Mouse (Mus musculus) liver, adult 2 months (tissue): ENCODE results near the gene Sec61a2. TPM values are rescaled to one million over a fixed set of nuclear protein-coding genes. Genes with fewer than 3 reads are reported as not detected.
A peak's percentile ranks its signal among the peaks of the same experiment; 100 is the strongest.

Source experiments
- DNase-seq: peaks from one replicate; pipeline ENCODE4 v3.0.0-alpha.2; 2011; ENCODE audit warnings: low read depth, low spot score; ENCODE audit errors: extremely low read depth
- H3K27ac ChIP-seq: fragments of 200-500 bp; replicated peaks from 2 replicates; pipeline ENCODE4 v1.5.1; 2012; ENCODE audit warnings: low read depth, mild to moderate bottlenecking, control low read depth, inconsistent platforms, low read length; ENCODE audit not compliant: insufficient read depth
- H3K27me3 ChIP-seq: fragments of 200-500 bp; 2 replicates; pipeline ENCODE4 v1.6.1; 2012; ENCODE audit warnings: mild to moderate bottlenecking, moderate library complexity, low read length, inconsistent platforms; ENCODE audit not compliant: control insufficient read depth, insufficient read depth
- H3K36me3 ChIP-seq: fragments of 200-500 bp; 2 replicates; pipeline ENCODE4 v1.6.1; 2012; ENCODE audit warnings: low read length, inconsistent platforms; ENCODE audit not compliant: control insufficient read depth, insufficient read depth
- H3K4me1 ChIP-seq: fragments of 200-500 bp; 2 replicates; pipeline ENCODE4 v1.6.1; 2011; ENCODE audit warnings: low read length; ENCODE audit not compliant: control insufficient read depth, insufficient read depth
- H3K4me3 ChIP-seq: fragments of 200-500 bp; 2 replicates; pipeline ENCODE4 v1.5.1; 2011; ENCODE audit warnings: low read depth, mild to moderate bottlenecking, control low read depth, low read length, moderate library complexity; ENCODE audit not compliant: insufficient read depth
- H3K79me2 ChIP-seq: fragments of 200-500 bp; 2 replicates; pipeline ENCODE4 v1.6.1; 2012; ENCODE audit warnings: inconsistent platforms, mild to moderate bottlenecking, low read length, moderate library complexity; ENCODE audit not compliant: control insufficient read depth, insufficient read depth
- H3K9ac ChIP-seq: fragments of 200-500 bp; 2 replicates; pipeline ENCODE4 v1.6.1; 2012; ENCODE audit warnings: low read depth, mild to moderate bottlenecking, control low read depth, inconsistent platforms, low read length
- CTCF ChIP-seq: fragments of 200-500 bp; IDR thresholded peaks from 2 replicates; pipeline ENCODE4 v1.5.1; 2011; ENCODE audit warnings: low read depth, low read length, control low read depth
- POLR2A ChIP-seq: fragments of 200-500 bp; IDR thresholded peaks from 2 replicates; pipeline ENCODE4 v1.6.1; 2011; ENCODE audit warnings: low read length, control low read depth; ENCODE audit not compliant: insufficient read depth; ENCODE audit errors: extremely low read depth
- WGBS: fragments of 180-500 bp; shearing (Covaris S2); methylation state at CpG from one replicate; pipeline ENCODE4 v1.1.7; 2018; 5-methylcytosine and 5-hydroxymethylcytosine counted together
- polyA plus RNA-seq: library from polyadenylated mRNA; depleted of rRNA; stranded (reverse); fragments of >200 nt; gene quantifications from 2 replicates; pipeline ENCODE4 v1.2.3, GENCODE M21; 2012
- total RNA-seq: library from RNA; depleted of rRNA; stranded (reverse); fragments of >200 nt; gene quantifications from 2 replicates; pipeline ENCODE4 v1.2.3, GENCODE M21; 2014

Sec61a2 gene
- total and polyA plus RNA-seq, 2 experiments, result 8.2 to 14.2 TPM

- TF ChIP-seq POLR2A (no peak), CTCF (no peak)
- Histone ChIP-seq H3K79me2 (0 out of 2 replicates have a peak, but pooled peaks cover 4% of the 10 kb centered on the region), H3K9ac (no peak overlapping the region), H3K27me3 (no peaks in the 10 kb centered on the region), H3K4me1 (no peaks in the 10 kb centered on the region), H3K4me3 (no peak overlapping the region), H3K27ac (no peak overlapping the region), H3K36me3 (peaks cover 37% of the 10 kb centered on the region)
- 82% methylated on average over 5 of the region's 5 CpGs for WGBS
- DNase-seq, result no peak
These were observed 6.4 kb downstream of the Sec61a2 start for GRCm38 (mm10) chr2:5888865-5889264.

DNA sequence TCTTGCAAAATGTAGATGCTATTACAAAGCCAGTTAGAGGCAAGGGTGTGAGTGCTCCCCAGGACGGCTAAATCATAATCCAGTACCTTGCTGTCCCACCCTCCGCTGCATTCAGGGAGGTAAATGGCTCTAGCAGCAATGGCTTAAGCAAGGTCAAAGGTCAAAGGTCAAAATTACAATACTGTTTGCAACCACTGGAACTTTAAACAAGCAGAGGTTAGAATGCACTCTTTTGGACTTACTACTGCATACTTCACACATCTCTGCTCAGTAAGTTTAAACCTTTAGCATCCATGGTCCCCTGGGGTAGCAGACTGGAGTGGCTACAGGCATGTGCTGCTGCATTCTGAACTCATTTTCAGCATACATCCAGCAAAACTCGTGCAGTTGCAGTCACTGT, 17.8 kb downstream of the Sec61a2 start:
- Histone ChIP-seq H3K27ac (no peak overlapping the region), H3K27me3 (no peaks in the 10 kb centered on the region), H3K4me3 (no peak overlapping the region), H3K9ac (no peak overlapping the region), H3K4me1 (peaks cover 4% of the 10 kb centered on the region), H3K79me2 (no peaks in the 10 kb centered on the region), H3K36me3 (peaks cover 35% of the 10 kb centered on the region)
- TF ChIP-seq POLR2A (no peak), CTCF (no peak)
- WGBS, result 25% methylated on average over 3 of the region's 3 CpGs
- peak; percentile 71 for DNase-seq

GRCm38 (mm10) chr2:5869746-5870145, 25.5 kb downstream of the Sec61a2 start:
- WGBS, result 65% methylated on average over 5 of the region's 5 CpGs
- TF ChIP-seq CTCF, result no peak
- no peak for TF ChIP-seq POLR2A
- no peak overlapping the region for H3K27ac ChIP-seq
- peaks cover 5% of the 10 kb centered on the region for H3K4me1 ChIP-seq
- no peaks in the 10 kb centered on the region for H3K79me2 ChIP-seq
- DNase-seq, result peak; percentile 58
- no peaks in the 10 kb centered on the region for H3K27me3 ChIP-seq
- peaks cover 22% of the 10 kb centered on the region for H3K36me3 ChIP-seq
- no peak overlapping the region for H3K9ac ChIP-seq
- H3K4me3 ChIP-seq, result no peak overlapping the region

DNA sequence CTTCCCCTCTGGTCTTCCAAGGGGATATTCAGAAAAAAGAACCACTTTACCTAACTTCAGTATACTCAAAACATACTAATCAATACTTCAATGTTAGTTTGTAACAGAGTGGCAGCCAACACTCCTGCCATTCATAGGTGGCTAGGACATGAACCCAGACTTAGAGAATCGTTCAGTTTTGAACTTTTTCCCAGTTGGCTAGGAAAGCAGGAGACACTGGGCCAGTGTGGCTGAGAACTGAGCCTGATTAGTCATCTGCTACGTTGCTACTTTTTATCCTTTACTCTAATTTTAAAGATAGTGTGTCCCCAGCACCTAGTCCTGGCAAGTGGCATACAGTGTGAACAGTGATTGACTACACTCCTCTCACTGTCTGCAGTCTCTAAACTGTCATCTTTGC, 27.6 kb downstream of the Sec61a2 start:
- no peak for TF ChIP-seq CTCF
- TF ChIP-seq POLR2A, result no peak
- no peaks in the 10 kb centered on the region for H3K27me3 ChIP-seq
- no peaks in the 10 kb centered on the region for H3K79me2 ChIP-seq
- 0 out of 2 replicates have a peak overlapping the region, but pooled peaks have one; percentile 2 for H3K9ac ChIP-seq
- H3K27ac ChIP-seq, result peak overlapping the region; percentile 60; the same call in 1 of the 2 replicates
- peak; percentile 91 for DNase-seq
- WGBS, result 9% methylated on average over 2 of the region's 2 CpGs
- peaks cover 23% of the 10 kb centered on the region for H3K36me3 ChIP-seq
- no peak overlapping the region for H3K4me3 ChIP-seq
- H3K4me1 ChIP-seq, result peaks cover 5% of the 10 kb centered on the region

DNA sequence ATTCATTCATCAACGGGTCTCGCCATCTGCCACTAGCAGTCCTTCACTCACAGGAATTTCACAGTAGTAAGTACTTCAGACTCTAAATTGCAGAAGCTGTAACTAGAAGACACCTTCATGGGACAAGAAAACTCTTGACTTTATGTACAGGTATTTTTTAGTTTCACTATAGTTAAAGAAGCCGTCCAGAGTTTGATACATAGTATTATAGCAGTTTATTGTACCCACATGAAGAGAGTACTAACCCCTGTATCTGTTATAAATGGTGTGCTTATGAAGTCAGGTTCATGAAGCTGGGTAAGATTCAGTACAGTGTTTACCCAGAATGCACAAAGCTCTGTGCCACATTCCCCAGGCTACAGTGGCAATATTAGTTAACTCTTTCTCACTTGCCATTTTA, 32.4 kb downstream of the Sec61a2 start, which contains the start of gene Gm13199:
Gm13199 (minus strand) TSS at position 101 of the 400 bp plus-strand sequence.
- WGBS, result 96% methylated on average over 3 of the region's 3 CpGs
- Histone ChIP-seq H3K4me3 (no peak within 1 kb of the TSS), H3K27me3 (no peaks in the 10 kb centered on the region), H3K4me1 (peaks cover 3% of the 10 kb centered on the region), H3K36me3 (peaks cover 29% of the 10 kb centered on the region), H3K79me2 (no peaks in the 10 kb centered on the region), H3K9ac (no peak within 1 kb of the TSS), H3K27ac (no peak within 1 kb of the TSS)
- DNase-seq, result no peak
- TF ChIP-seq POLR2A (no peak), CTCF (no peak)

DNA sequence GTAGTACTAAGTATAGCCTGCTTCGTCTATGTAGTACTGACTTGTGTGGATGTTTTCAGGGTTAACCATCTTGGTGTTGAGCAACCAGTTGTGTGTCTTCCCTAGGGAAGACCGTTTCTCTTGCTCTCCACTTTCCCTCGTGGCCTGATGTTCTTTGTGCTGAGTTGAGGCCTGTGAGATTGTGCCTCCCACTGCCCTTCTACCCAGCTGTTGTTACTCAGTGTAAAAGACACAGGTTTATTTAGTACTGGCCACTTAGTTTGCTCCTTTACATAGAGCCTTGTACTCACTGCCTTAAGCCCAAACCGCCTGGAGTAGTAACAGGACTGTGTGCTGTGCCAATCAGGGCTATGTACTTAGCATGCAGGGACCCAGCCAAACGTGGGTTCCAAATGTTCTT, 43.4 kb downstream of the Sec61a2 start:
- H3K27ac ChIP-seq, result no peak overlapping the region
- TF ChIP-seq POLR2A, result no peak
- no peak for TF ChIP-seq CTCF
- no peaks in the 10 kb centered on the region; the same call in 1 of the 2 replicates for H3K4me1 ChIP-seq
- no peak overlapping the region for H3K4me3 ChIP-seq
- no peaks in the 10 kb centered on the region for H3K27me3 ChIP-seq
- H3K9ac ChIP-seq, result no peak overlapping the region
- peaks cover 21% of the 10 kb centered on the region; the same call in 1 of the 2 replicates for H3K79me2 ChIP-seq
- no peak for DNase-seq
- peaks cover 6% of the 10 kb centered on the region; the same call in 1 of the 2 replicates for H3K36me3 ChIP-seq
- 50% methylated on average over 5 of the region's 5 CpGs for WGBS
